Comparison of ENCODE assay signal across 9 mouse cellular contexts in the genomic region with DNA sequence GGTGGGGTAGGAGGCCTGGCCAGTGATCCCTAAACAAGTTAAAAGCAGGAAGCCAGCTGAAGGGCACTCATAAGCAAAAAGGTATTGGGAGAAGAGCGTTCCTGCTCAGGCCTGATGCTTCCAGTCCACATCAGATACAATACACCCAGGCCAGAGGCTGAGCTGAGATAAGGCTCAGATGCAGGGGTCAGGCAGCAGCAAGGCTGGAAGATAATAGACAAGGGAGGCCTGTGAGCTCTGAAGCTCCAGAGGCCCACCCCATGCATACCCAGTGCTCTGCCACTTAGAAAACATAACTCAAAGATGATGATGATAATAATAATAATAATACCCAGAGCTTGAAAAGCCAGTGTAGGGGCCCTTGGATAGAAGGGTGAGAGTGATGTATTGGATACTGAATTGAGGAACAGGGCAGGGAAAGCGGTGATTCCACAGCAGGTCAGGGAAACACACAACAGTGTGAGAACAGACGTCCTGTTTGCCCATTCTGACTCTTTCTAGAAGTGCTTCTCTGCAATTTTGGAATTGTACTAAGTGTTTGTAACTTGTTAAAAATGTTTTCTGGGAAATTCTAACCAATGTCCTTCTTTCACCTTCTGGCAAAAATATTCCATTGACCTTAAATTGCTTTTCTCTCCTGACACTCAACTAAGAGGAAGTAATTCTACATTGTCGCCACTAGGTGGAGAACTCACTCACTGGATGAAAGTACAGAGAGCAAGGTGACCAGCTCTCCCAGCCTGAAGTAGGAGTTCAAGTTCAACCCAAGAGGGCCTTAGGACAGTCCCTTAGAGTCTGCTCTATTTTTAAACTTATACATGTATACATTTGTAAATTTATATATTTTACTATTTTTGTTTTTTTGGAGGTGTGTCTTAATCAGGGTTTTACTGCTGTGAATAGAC. TPM values are rescaled to one million over a fixed set of nuclear protein-coding genes. Genes with fewer than 3 reads are reported as not detected.
DNase-seq lines count a peak whose midpoint lies in the region; ATAC-seq and TF ChIP-seq lines count a peak whose summit lies in the region.
"Had no signal": no experiment of that assay in that cellular context is flagged by ENCODE, and none has a peak within 500 bp of the region (broad histone marks: within the 10 kb centered on the region; RNA-seq: fewer than 3 reads in every experiment).

No protein-coding gene starts in this region.

- H3K4me1 ChIP-seq in forebrain, postnatal 0 days (ENCODE audit: insufficient read depth): no peaks in the 10 kb centered on the region
- no peaks in the 10 kb centered on the region for H3K4me1 ChIP-seq in forebrain, embryonic 15.5 days
- H3K4me1 ChIP-seq in heart, embryonic 11.5 days (ENCODE audit: control insufficient read depth, insufficient read depth, low read length): no peaks in the 10 kb centered on the region

- H3K36me3 ChIP-seq in forebrain, postnatal 0 days (ENCODE audit: insufficient read depth): no peaks in the 10 kb centered on the region
- H3K36me3 ChIP-seq in forebrain, embryonic 15.5 days: no peaks in the 10 kb centered on the region
- no peaks in the 10 kb centered on the region for H3K36me3 ChIP-seq in heart, embryonic 11.5 days (ENCODE audit: control insufficient read depth, insufficient read depth, low read length)

- H3K9ac ChIP-seq in forebrain, postnatal 0 days: no peak overlapping the region
- H3K9ac ChIP-seq in forebrain, embryonic 15.5 days (replicated peaks): no peak overlapping the region
- H3K9ac ChIP-seq in heart, embryonic 11.5 days (ENCODE audit: low read depth, low read length): no peak overlapping the region

- H3K4me3 ChIP-seq in forebrain, postnatal 0 days (ENCODE audit: low read depth, low read length): no peak overlapping the region
- no peak overlapping the region for H3K4me3 ChIP-seq in forebrain, embryonic 15.5 days
- no peak overlapping the region for H3K4me3 ChIP-seq in heart, embryonic 11.5 days (ENCODE audit: low read depth, low read length)

- H3K4me2 ChIP-seq in forebrain, postnatal 0 days (ENCODE audit: low read depth): no peak overlapping the region
- no peak overlapping the region for H3K4me2 ChIP-seq in forebrain, embryonic 15.5 days (replicated peaks)
- H3K4me2 ChIP-seq in heart, embryonic 11.5 days: no peak overlapping the region

- TF ChIP-seq CTCF in forebrain, postnatal 0 days (IDR thresholded peaks at IDR 0.05; ENCODE audit: low read depth): peak; percentile 70

- 61% methylated on average over 4 of the region's 4 CpGs for WGBS in forebrain, postnatal 0 days
- WGBS in forebrain, embryonic 15.5 days: 69% methylated on average over 4 of the region's 4 CpGs
- 55% methylated on average over 4 of the region's 4 CpGs for WGBS in heart, embryonic 11.5 days (ENCODE audit: insufficient replicate concordance)

- DNase-seq in forebrain, postnatal 0 days: peak; percentile 13
- DNase-seq in thymus, postnatal 14 days: peak; percentile 28
- no peak for DNase-seq in thymus, postnatal 25 days
- no peak for DNase-seq in ovary, postnatal 10 days (ENCODE audit: low spot score)
- DNase-seq in left cerebral cortex, postnatal 36 days (ENCODE audit: low spot score in 2 of 2): no peak

- no peak for ATAC-seq in forebrain, postnatal 0 days
- ATAC-seq in forebrain, embryonic 15.5 days (replicated peaks): no peak
- ATAC-seq in heart, embryonic 11.5 days (replicated peaks; ENCODE audit: insufficient number of reproducible peaks, low FRiP score, low TSS enrichment): peak; percentile 86
- peak; percentile 84 for ATAC-seq in megakaryocyte, adult 5-6 weeks (ENCODE audit: poor library complexity, severe bottlenecking)

- intact Hi-C loops in left cerebral cortex, postnatal 36 days (cut with DNase I): loop anchor here (5.0 kb wide), 1 partner anchor 74 kb away; the partner anchor contains the start of genes Gm45140 and Isy1

- H3K27ac ChIP-seq in forebrain, postnatal 0 days (ENCODE audit: low read depth, low read length): no peak overlapping the region
- no peak overlapping the region for H3K27ac ChIP-seq in forebrain, embryonic 15.5 days (replicated peaks)
- no peak overlapping the region; the same call in 1 of the 2 replicates for H3K27ac ChIP-seq in heart, embryonic 11.5 days (ENCODE audit: low read depth, low read length)

- H3K9me3 ChIP-seq in forebrain, postnatal 0 days (ENCODE audit: low read length): no peaks in the 10 kb centered on the region
- no peaks in the 10 kb centered on the region for H3K9me3 ChIP-seq in forebrain, embryonic 15.5 days
- no peaks in the 10 kb centered on the region for H3K9me3 ChIP-seq in heart, embryonic 11.5 days (replicated peaks; ENCODE audit: control insufficient read depth, low read length)

- H3K27me3 ChIP-seq in forebrain, postnatal 0 days (ENCODE audit: insufficient read depth, low read length): no peaks in the 10 kb centered on the region
- no peaks in the 10 kb centered on the region for H3K27me3 ChIP-seq in forebrain, embryonic 15.5 days
- H3K27me3 ChIP-seq in heart, embryonic 11.5 days (ENCODE audit: control insufficient read depth, insufficient read depth, low read length): no peaks in the 10 kb centered on the region

RNA-seq across cellular contexts. Expression of gene Gp9, which starts 14.2 kb away (rescaled TPM):
- total RNA-seq in forebrain, postnatal 0 days (2014; rRNA removed): 0.33 TPM in 1 of 2 replicates, not detected in the other
- 0.18 and 0.28 TPM in 2 replicates for polyA plus RNA-seq in forebrain, postnatal 0 days (2015; fragmentation: Nextera tagmentation; extraction: Ambion mirVana)
- 0.46 and 0.65 TPM in 2 replicates for polyA plus RNA-seq in forebrain, embryonic 15.5 days (2015; fragmentation: Nextera tagmentation; extraction: Ambion mirVana)
- polyA plus RNA-seq in heart, embryonic 11.5 days (2014; fragmentation: Nextera tagmentation; extraction: Ambion mirVana): 6.1 and 7.1 TPM in 2 replicates
- total RNA-seq in megakaryocyte, adult 5-6 weeks (2015): 0.16 and 1.2 TPM in 2 replicates
- 0.59 TPM in 1 of 2 replicates, not detected in the other for total RNA-seq in megakaryocyte, adult 5-6 weeks (2017)
- total RNA-seq in left cerebral cortex, postnatal 36 days (2021): 1 to 10 TPM; 1.3 to 1.9 TPM
- polyA plus RNA-seq: small intestine, adult 2 months had no signal

RNA-seq across cellular contexts. Expression of gene Efcc1, which starts 33.0 kb away (rescaled TPM):
- total RNA-seq in forebrain, postnatal 0 days (2014; rRNA removed): 4.8 and 7.3 TPM in 2 replicates
- polyA plus RNA-seq in forebrain, postnatal 0 days (2015; fragmentation: Nextera tagmentation; extraction: Ambion mirVana): 4.7 and 7.8 TPM in 2 replicates
- polyA plus RNA-seq in forebrain, embryonic 15.5 days (2015; fragmentation: Nextera tagmentation; extraction: Ambion mirVana): 2.0 TPM in 2 replicates
- polyA plus RNA-seq in heart, embryonic 11.5 days (2014; fragmentation: Nextera tagmentation; extraction: Ambion mirVana): 0.25 TPM in 1 of 2 replicates, not detected in the other
- 0.39 TPM in 1 of 2 replicates, not detected in the other for total RNA-seq in megakaryocyte, adult 5-6 weeks (2015)
- not detected in 2 replicates for total RNA-seq in megakaryocyte, adult 5-6 weeks (2017)
- total RNA-seq in left cerebral cortex, postnatal 36 days (2021): 1 to 10 TPM; 3.9 to 6.0 TPM

RNA-seq across cellular contexts. Expression of gene Rab43, which starts 48.3 kb away (rescaled TPM):
- 14.2 and 24.3 TPM in 2 replicates for total RNA-seq in forebrain, postnatal 0 days (2014; rRNA removed)
- polyA plus RNA-seq in forebrain, postnatal 0 days (2015; fragmentation: Nextera tagmentation; extraction: Ambion mirVana): 7.2 and 9.3 TPM in 2 replicates
- polyA plus RNA-seq in forebrain, embryonic 15.5 days (2015; fragmentation: Nextera tagmentation; extraction: Ambion mirVana): 6.9 and 8.0 TPM in 2 replicates
- polyA plus RNA-seq in heart, embryonic 11.5 days (2014; fragmentation: Nextera tagmentation; extraction: Ambion mirVana): 6.4 and 6.9 TPM in 2 replicates
- total RNA-seq in megakaryocyte, adult 5-6 weeks (2015): 36.4 and 40.7 TPM in 2 replicates
- total RNA-seq in megakaryocyte, adult 5-6 weeks (2017): 12.7 and 13.3 TPM in 2 replicates
- total RNA-seq in left cerebral cortex, postnatal 36 days (2021): 10 to 100 TPM; 14.1 to 18.1 TPM

Comparison
In these comparisons a context has a peak if more than half of its experiments do, and no peak if none do; other contexts are left out.
1. DNase-seq: peak in forebrain, postnatal 0 days (single experiment) and thymus, postnatal 14 days (single experiment); none in thymus, postnatal 25 days (single experiment), ovary, postnatal 10 days (single experiment) and left cerebral cortex, postnatal 36 days (0 of 2).
2. ATAC-seq: peak in heart, embryonic 11.5 days (single experiment) and megakaryocyte, adult 5-6 weeks (single experiment); none in forebrain, postnatal 0 days (single experiment) and forebrain, embryonic 15.5 days (single experiment).